Mouse (Mus musculus): Measurements from ENCODE around the gene Syne4.

GRCm38 (mm10) chr7:30367466-30367865 is 52.9 kb downstream of the Syne4 start:
- TF ChIP-seq CTCF (IDR thresholded peaks at IDR 0.05; ENCODE audit: extremely low read depth, insufficient read depth, insufficient read length, insufficient replicate concordance) (no peak), POLR2A (IDR thresholded peaks at IDR 0.05; ENCODE audit: low read depth, low read length) (no peak)
